Mouse (Mus musculus) frontal cortex, postnatal 36 days (tissue): ENCODE data around the gene Twf2.

ENCODE experiments used
- DNase-seq, 2 experiments: peaks; one replicate each; pipeline ENCODE4 v3.0.0; 2022; ENCODE audit warnings: low spot score in 2 of 2

The Twf2 gene

GRCm38 (mm10) chr9:106177799-106178198, 25.1 kb upstream of the Twf2 start:
- DNase-seq, result no peak

- no peak for DNase-seq
Measured at GRCm38 (mm10) chr9:106179454-106179853, 23.5 kb upstream of the Twf2 start.

- DNase-seq, result no peak
Measured at GRCm38 (mm10) chr9:106179964-106180363, 22.9 kb upstream of the Twf2 start.

- no peak for DNase-seq
Measured at GRCm38 (mm10) chr9:106182146-106182545, 20.8 kb upstream of the Twf2 start.

- DNase-seq, result no peak
Measured at GRCm38 (mm10) chr9:106183996-106184395, 18.9 kb upstream of the Twf2 start.

- no peak for DNase-seq
Measured at GRCm38 (mm10) chr9:106191355-106191754, 11.6 kb upstream of the Twf2 start.

GRCm38 (mm10) chr9:106192024-106192423, 10.9 kb upstream of the Twf2 start:
- DNase-seq, result no peak

GRCm38 (mm10) chr9:106192998-106193397, 9.9 kb upstream of the Twf2 start:
- no peak for DNase-seq

GRCm38 (mm10) chr9:106193930-106194807, 8.7 kb upstream of the Twf2 start:
- DNase-seq, result no peak

GRCm38 (mm10) chr9:106195693-106196092, 7.2 kb upstream of the Twf2 start:
- no peak for DNase-seq

GRCm38 (mm10) chr9:106197081-106197713, 5.7 kb upstream of the Twf2 start:
- DNase-seq, result no peak

GRCm38 (mm10) chr9:106197732-106198131, 5.2 kb upstream of the Twf2 start:
- DNase-seq, result no peak

GRCm38 (mm10) chr9:106198962-106199458, 3.9 kb upstream of the Twf2 start:
- no peak for DNase-seq

- no peak for DNase-seq
Measured at GRCm38 (mm10) chr9:106199535-106200272, 3.2 kb upstream of the Twf2 start, which contains the start of gene Ppm1m. Gene Ppm1m (minus strand): TSS chr9:106199746.

GRCm38 (mm10) chr9:106201895-106202294, 1.0 kb upstream of the Twf2 start:
- no peak for DNase-seq

- DNase-seq, result no peak
Measured at GRCm38 (mm10) chr9:106203990-106204851, 1.3 kb downstream of the Twf2 start.

- no peak for DNase-seq
Measured at GRCm38 (mm10) chr9:106205713-106206290, 2.9 kb downstream of the Twf2 start.

- no peak for DNase-seq
Measured at GRCm38 (mm10) chr9:106206515-106206914, 3.6 kb downstream of the Twf2 start.

GRCm38 (mm10) chr9:106208181-106208580, 5.3 kb downstream of the Twf2 start:
- DNase-seq, result no peak

- DNase-seq, result no peak
Measured at GRCm38 (mm10) chr9:106209954-106210353, 7.0 kb downstream of the Twf2 start.
